Mouse (Mus musculus): Measurements from ENCODE around the gene Atg7. TPM values are rescaled to one million over a fixed set of nuclear protein-coding genes. Genes with fewer than 3 reads are reported as not detected.
A peak's percentile ranks its signal among the peaks of the same experiment; 100 is the strongest.

Atg7 gene
- polyA plus RNA-seq, 1 experiment from 2014 or later: 21.1 TPM

- Histone ChIP-seq H3K27ac (replicated peaks) (no peak overlapping the region), H3K9ac (no peak overlapping the region), H3K9me3 (no peaks in the 10 kb centered on the region), H3K4me3 (no peak overlapping the region), H3K4me1 (replicated peaks) (no peaks in the 10 kb centered on the region), H3K27me3 (no peaks in the 10 kb centered on the region), H3K36me3 (no peaks in the 10 kb centered on the region), H3K4me2 (no peak overlapping the region)
- ATAC-seq (ENCODE audit: low read depth): no peak
- WGBS: 93% methylated on average over 9 of the region's 9 CpGs
Measured at GRCm38 (mm10) chr6:114794706-114795105, 151.8 kb downstream of the Atg7 start.

DNA sequence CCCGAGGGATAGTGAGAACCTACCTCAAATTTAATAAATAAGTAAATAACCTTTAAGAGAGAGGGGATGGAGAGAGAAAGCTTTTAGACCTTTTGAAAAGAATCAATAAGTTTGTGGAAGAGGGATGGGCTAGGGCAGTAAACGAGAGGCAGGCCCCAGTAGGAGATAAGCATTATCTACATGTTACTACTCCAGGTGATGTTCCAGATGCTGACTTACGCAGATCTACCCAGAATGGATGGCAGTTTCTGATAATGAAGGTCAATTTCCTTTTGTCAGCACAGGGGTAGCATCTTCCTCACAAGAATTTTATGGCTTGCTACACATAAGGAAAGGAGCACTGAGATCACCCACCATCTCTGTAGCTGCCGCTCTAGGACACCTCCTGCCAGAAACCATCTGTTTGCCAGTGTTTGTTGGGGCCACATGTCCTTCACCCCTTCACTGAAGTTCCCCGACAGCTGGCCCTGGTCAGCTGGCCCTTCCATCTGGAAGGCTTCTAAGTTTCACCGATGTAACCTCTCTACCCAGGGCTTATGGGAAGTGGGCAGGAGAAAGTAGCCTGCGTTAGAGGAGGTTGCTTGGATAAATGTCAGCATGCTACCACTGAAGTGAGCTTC, 152.9 kb downstream of the Atg7 start:
- Histone ChIP-seq H3K4me1 (replicated peaks) (peaks cover 4% of the 10 kb centered on the region; the same call in 1 of the 2 replicates), H3K27ac (replicated peaks) (no peak overlapping the region), H3K4me3 (no peak overlapping the region), H3K9ac (no peak overlapping the region), H3K9me3 (no peaks in the 10 kb centered on the region), H3K36me3 (no peaks in the 10 kb centered on the region), H3K4me2 (no peak overlapping the region), H3K27me3 (no peaks in the 10 kb centered on the region)
- WGBS: 85% methylated on average over 7 of the region's 7 CpGs
- ATAC-seq (ENCODE audit: low read depth): no peak

- ATAC-seq (ENCODE audit: low read depth): no peak
- Histone ChIP-seq H3K4me1 (replicated peaks) (peaks cover 8% of the 10 kb centered on the region; the same call in 1 of the 2 replicates), H3K9ac (no peak overlapping the region), H3K36me3 (no peaks in the 10 kb centered on the region), H3K4me3 (no peak overlapping the region), H3K9me3 (no peaks in the 10 kb centered on the region), H3K27me3 (no peaks in the 10 kb centered on the region), H3K4me2 (no peak overlapping the region), H3K27ac (replicated peaks) (no peak overlapping the region)
- WGBS: 73% methylated on average over 5 of the region's 5 CpGs
Measured at GRCm38 (mm10) chr6:114797901-114798300, 155.0 kb downstream of the Atg7 start.

DNA sequence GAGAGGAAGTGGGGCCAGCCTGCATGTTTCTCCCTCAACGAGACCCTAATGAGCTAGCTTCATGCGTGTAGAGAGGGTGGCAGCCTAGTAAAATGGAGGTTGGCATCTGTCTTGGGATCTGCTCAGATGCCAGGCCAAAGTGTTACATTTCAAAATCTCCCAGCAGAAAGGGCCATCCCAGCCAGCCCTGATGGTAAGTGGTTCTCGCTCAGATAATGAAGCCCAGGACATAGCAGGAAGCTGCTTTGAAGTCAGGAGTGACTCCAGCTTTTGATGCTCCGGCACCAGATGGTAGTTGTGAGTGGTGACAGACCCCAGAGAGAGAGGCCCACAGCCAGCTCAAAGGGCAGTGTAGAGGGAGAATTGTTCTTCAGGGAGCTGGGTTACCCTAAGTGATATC, 155.8 kb downstream of the Atg7 start:
- ATAC-seq (ENCODE audit: low read depth): no peak
- H3K27me3 ChIP-seq: no peaks in the 10 kb centered on the region
- H3K4me2 ChIP-seq: no peak overlapping the region
- H3K9me3 ChIP-seq: no peaks in the 10 kb centered on the region
- peaks cover 16% of the 10 kb centered on the region for H3K4me1 ChIP-seq (replicated peaks)
- H3K9ac ChIP-seq: no peak overlapping the region
- H3K36me3 ChIP-seq: no peaks in the 10 kb centered on the region
- WGBS: 32% methylated on average over 4 of the region's 4 CpGs
- no peak overlapping the region for H3K4me3 ChIP-seq
- H3K27ac ChIP-seq (replicated peaks): no peak overlapping the region

DNA sequence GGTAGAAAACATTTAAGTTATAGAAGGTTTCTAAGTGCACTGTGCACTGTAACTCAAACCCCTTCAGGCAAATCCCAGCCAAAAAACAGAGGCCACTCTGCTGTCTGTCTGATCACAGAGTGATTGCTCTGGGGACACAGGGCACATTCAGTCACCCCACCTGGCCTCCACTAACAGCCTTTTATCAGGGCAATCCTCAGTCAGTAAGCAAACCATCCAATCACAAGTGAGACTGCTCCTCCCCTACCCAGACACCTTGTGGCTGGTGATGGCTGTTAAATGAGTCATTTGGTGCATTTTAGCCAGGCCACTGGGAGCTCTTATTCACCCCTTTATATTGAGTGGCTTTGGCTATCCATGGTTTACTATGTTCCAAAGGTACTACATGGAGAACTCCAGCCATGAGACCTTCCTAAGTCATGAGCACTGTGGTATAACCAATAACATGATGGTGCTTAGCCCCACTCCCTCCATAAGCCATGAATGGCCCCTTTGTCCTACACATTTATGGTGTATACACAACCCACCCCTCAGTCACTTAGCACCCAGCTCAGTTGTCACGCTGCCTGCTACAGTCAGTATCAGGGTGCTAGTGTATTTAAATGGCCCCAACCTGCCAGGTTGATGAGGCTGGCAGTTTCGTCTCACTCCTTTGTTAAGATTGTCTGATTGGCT, 157.5 kb downstream of the Atg7 start:
- Histone ChIP-seq H3K9ac (no peak overlapping the region), H3K36me3 (no peaks in the 10 kb centered on the region), H3K27me3 (no peaks in the 10 kb centered on the region), H3K4me3 (no peak overlapping the region), H3K4me1 (replicated peaks) (peaks cover 31% of the 10 kb centered on the region), H3K9me3 (no peaks in the 10 kb centered on the region), H3K27ac (replicated peaks) (no peak overlapping the region), H3K4me2 (no peak overlapping the region)
- WGBS: 33% methylated on average over 2 of the region's 2 CpGs
- ATAC-seq (ENCODE audit: low read depth): peak; percentile 32; the same call in 1 of the 2 replicates

DNA sequence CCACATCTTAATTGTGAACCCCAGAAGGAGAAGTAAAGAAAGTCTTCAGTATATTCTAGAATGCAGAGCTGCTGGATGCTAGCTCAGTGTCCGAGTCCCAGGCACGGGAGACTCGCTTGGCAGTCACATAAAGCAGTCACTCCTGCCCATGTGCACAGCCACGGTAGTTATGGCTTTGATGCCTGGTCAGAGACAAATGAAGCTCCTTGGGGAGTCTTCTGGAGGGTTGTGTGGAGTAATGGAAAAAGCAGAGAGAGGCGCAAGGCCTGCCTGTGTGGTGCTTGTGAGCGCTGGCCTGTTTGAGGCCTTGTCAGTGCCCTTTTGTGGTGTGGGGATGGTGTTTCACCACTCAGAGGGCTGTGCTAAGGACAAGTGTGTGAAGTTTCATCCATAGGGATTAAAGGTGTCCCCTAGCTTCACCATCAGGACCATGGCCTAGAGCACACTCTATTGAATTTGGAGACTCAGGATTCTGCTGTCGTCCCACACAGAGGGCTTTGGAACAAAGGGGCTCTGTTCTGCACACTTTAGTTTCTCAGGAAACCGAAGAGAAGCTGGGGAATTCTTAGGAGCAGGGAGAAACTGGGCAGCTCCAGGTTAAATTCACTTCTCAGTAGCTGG, 161.1 kb downstream of the Atg7 start:
- H3K27ac ChIP-seq (replicated peaks): peak overlapping the region; percentile 74
- no peak overlapping the region for H3K9ac ChIP-seq
- peak; percentile 46; the same call in 1 of the 2 replicates for ATAC-seq (ENCODE audit: low read depth)
- no peaks in the 10 kb centered on the region for H3K9me3 ChIP-seq
- no peak overlapping the region for H3K4me3 ChIP-seq
- no peaks in the 10 kb centered on the region for H3K36me3 ChIP-seq
- no peaks in the 10 kb centered on the region for H3K27me3 ChIP-seq
- H3K4me1 ChIP-seq (replicated peaks): peaks cover 31% of the 10 kb centered on the region
- no peak overlapping the region for H3K4me2 ChIP-seq
- WGBS: 25% methylated on average over 8 of the region's 8 CpGs

- 58% methylated on average over 1 of the region's 1 CpGs for WGBS
- H3K27ac ChIP-seq (replicated peaks): no peak overlapping the region
- no peaks in the 10 kb centered on the region for H3K9me3 ChIP-seq
- H3K9ac ChIP-seq: no peak overlapping the region
- no peak for ATAC-seq (ENCODE audit: low read depth)
- H3K4me2 ChIP-seq: no peak overlapping the region
- H3K36me3 ChIP-seq: no peaks in the 10 kb centered on the region
- peaks cover 37% of the 10 kb centered on the region for H3K4me1 ChIP-seq (replicated peaks)
- no peak overlapping the region for H3K4me3 ChIP-seq
- H3K27me3 ChIP-seq: no peaks in the 10 kb centered on the region
Measured at GRCm38 (mm10) chr6:114804866-114805265, 162.0 kb downstream of the Atg7 start.

- no peak for ATAC-seq (ENCODE audit: low read depth)
Measured at GRCm38 (mm10) chr6:114805927-114806326, 163.0 kb downstream of the Atg7 start.

GRCm38 (mm10) chr6:114807474-114807873, 164.6 kb downstream of the Atg7 start:
- H3K9me3 ChIP-seq: no peaks in the 10 kb centered on the region
- H3K4me2 ChIP-seq: no peak overlapping the region
- no peaks in the 10 kb centered on the region for H3K27me3 ChIP-seq
- H3K27ac ChIP-seq (replicated peaks): no peak overlapping the region
- ATAC-seq (ENCODE audit: low read depth): no peak
- peaks cover 35% of the 10 kb centered on the region for H3K4me1 ChIP-seq (replicated peaks)
- H3K36me3 ChIP-seq: no peaks in the 10 kb centered on the region
- H3K4me3 ChIP-seq: no peak overlapping the region
- no peak overlapping the region for H3K9ac ChIP-seq
- 85% methylated on average over 3 of the region's 3 CpGs for WGBS

More at GRCm38 (mm10) chr6:114805927-114806326, 163.0 kb downstream of the Atg7 start:
- H3K36me3 ChIP-seq: no peaks in the 10 kb centered on the region
- H3K4me1 ChIP-seq (replicated peaks): peaks cover 35% of the 10 kb centered on the region
- no peak overlapping the region for H3K9ac ChIP-seq
- no peak overlapping the region for H3K27ac ChIP-seq (replicated peaks)
- H3K9me3 ChIP-seq: no peaks in the 10 kb centered on the region
- no peaks in the 10 kb centered on the region for H3K27me3 ChIP-seq
- H3K4me3 ChIP-seq: no peak overlapping the region
- WGBS: 94% methylated on average over 4 of the region's 4 CpGs
- H3K4me2 ChIP-seq: no peak overlapping the region

DNA sequence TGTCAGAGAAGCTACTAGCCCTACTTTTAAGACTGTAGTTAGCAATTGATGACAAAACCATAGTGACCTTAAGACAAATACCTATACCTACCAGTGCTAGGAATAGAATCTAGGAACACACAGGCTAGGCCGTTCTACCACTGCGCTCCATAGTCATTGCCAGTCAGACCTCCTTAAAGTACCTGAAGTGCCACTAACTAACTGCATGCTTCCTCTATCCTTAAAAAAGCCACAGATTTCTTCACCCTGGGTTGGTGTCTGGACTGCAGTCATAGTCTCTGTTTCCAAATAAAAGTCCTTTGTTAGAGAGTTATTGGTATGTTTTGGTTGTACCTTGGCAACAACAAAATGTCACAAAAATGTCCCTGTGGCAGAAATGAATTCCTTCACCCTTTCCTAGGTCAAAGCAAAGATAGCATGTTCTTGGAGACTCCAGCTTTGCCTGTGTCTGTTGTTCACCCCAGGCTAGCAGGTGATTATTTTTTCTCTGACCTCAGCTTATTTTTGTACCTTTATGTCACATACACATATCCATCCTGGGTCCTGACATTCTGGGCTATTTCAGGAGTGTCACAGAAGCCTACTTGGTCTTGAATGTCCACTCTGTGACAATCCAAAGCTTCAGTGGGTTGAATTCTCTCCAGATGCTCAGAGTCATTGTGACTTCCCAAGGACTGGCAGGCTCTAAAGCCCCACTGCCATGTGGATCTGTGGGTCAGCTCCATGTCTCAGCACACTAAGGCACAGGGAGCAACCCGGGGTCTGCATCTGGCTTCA, 165.9 kb downstream of the Atg7 start:
- Histone ChIP-seq H3K36me3 (no peaks in the 10 kb centered on the region), H3K4me3 (no peak overlapping the region), H3K9ac (no peak overlapping the region), H3K4me2 (no peak overlapping the region), H3K27ac (replicated peaks) (no peak overlapping the region), H3K4me1 (replicated peaks) (peaks cover 24% of the 10 kb centered on the region), H3K9me3 (no peaks in the 10 kb centered on the region), H3K27me3 (no peaks in the 10 kb centered on the region)
- WGBS: 92% methylated on average over 3 of the region's 3 CpGs
- no peak for ATAC-seq (ENCODE audit: low read depth)

GRCm38 (mm10) chr6:114809431-114809811, 166.5 kb downstream of the Atg7 start:
- 58% methylated on average over 1 of the region's 1 CpGs for WGBS
- H3K4me1 ChIP-seq (replicated peaks): peaks cover 22% of the 10 kb centered on the region
- no peak for ATAC-seq (ENCODE audit: low read depth)

DNA sequence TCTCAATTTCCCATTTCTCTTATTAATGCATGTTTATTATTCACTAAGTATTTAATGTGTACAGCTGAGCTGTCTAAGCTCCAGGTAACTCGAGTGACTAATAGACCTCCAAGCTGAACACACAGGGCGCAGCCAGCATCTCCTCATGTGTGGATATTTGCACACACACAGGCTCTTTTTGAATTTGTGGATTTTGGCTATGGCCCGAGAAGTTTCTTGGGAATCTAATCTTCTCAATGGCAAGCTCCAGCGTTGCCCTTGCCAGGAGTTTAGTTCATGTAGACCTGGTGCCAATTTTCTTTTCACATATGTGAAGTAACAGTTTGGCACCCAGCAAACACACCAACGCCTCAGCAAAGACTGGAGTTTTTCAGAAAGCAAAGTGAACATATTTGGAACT, 169.4 kb downstream of the Atg7 start:
- no peaks in the 10 kb centered on the region for H3K36me3 ChIP-seq
- ATAC-seq (ENCODE audit: low read depth): no peak

More at GRCm38 (mm10) chr6:114809431-114809811, 166.5 kb downstream of the Atg7 start:
- H3K4me3 ChIP-seq: no peak overlapping the region
- H3K27me3 ChIP-seq: no peaks in the 10 kb centered on the region
- H3K4me2 ChIP-seq: no peak overlapping the region
- no peaks in the 10 kb centered on the region for H3K9me3 ChIP-seq
- H3K27ac ChIP-seq (replicated peaks): no peak overlapping the region
- no peaks in the 10 kb centered on the region for H3K36me3 ChIP-seq
- H3K9ac ChIP-seq: no peak overlapping the region

More for the DNA sequence above, 169.4 kb downstream of the Atg7 start:
- Histone ChIP-seq H3K9me3 (no peaks in the 10 kb centered on the region), H3K27ac (replicated peaks) (no peak overlapping the region), H3K4me3 (no peak overlapping the region), H3K4me1 (replicated peaks) (peaks cover 15% of the 10 kb centered on the region), H3K4me2 (no peak overlapping the region), H3K9ac (no peak overlapping the region), H3K27me3 (no peaks in the 10 kb centered on the region)
- 92% methylated on average over 5 of the region's 5 CpGs for WGBS

Measured in neural tube, embryonic 13.5 days (tissue).